Mouse (Mus musculus): Measurements from ENCODE around the gene Ccng2.

The Ccng2 gene

GRCm38 (mm10) chr5:93266883-93267704 is at the start of gene Ccng2:
Gene Ccng2, plus strand, starts transcription at chr5:93267257.
- DNase-seq (ENCODE audit: low read depth) = peak; percentile 94

- DNase-seq (ENCODE audit: low read depth) = no peak
Measured at GRCm38 (mm10) chr5:93218375-93218774, 48.7 kb upstream of the Ccng2 start.

DNA sequence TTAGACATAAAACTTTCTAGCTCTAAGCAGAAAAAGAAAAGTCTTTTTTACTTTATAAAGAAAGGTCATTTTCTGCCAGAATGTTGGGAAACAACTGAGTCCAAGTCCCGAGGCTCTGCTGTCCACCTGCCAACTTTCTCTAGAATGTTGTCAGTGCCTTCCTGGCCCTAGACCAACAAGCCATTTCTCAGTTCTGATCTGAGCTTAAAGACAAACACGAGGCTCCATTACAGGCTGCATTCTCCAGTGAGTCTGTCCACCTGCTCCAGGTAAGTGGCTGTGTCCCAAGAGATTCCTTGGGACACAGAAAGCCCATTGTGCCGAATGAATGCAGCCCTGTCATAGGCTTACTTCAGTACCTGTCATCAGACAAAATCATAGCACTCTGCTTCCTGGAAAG is 45.4 kb upstream of the Ccng2 start:
- DNase-seq (ENCODE audit: low read depth) = no peak

GRCm38 (mm10) chr5:93224549-93224948 is 42.5 kb upstream of the Ccng2 start:
- DNase-seq (ENCODE audit: low read depth) = no peak

DNA sequence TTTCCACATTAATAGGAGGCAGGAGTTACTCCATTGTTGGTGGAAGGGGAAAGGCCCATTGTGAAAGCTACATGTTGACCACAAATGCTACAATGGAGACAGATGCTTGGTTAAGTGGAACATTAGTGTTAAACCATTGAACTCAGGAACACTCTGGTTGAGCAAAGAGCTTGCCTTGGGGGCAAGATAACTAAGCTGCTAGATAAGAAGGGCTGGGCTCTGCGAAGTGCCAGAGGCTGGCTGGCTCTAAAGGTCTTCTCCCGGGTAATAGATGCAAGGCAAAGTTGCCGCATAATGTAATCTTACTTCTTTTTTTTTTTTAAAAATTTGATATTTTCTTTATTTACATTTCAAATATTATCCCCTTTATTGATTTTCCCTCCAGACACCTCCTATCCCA is 39.9 kb upstream of the Ccng2 start:
- DNase-seq (ENCODE audit: low read depth) = no peak

- DNase-seq (ENCODE audit: low read depth) = no peak
Measured at GRCm38 (mm10) chr5:93229527-93229926, 37.5 kb upstream of the Ccng2 start.

- no peak for DNase-seq (ENCODE audit: low read depth)
Measured at GRCm38 (mm10) chr5:93231721-93232120, 35.3 kb upstream of the Ccng2 start.

DNA sequence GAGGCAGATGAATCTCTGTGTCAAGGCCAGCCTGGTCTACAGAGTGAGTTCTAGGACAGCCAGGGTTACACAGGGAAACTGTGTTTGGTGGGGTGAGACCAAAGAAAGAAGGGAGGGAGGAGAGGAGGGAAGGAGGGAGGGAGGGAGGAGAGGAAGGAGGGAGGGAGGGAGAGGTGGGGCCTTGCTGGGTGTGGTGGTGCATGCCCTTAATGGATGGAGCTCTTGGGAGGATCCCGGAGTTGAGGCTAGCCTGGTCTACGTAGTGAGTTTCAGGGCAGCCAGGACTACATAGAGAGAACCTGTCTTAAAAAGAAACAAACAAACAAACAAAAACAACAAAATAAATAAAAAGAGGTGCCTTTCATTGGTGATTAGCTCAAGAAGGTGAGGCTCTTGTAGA is 34.2 kb upstream of the Ccng2 start:
- no peak for DNase-seq (ENCODE audit: low read depth)

DNA sequence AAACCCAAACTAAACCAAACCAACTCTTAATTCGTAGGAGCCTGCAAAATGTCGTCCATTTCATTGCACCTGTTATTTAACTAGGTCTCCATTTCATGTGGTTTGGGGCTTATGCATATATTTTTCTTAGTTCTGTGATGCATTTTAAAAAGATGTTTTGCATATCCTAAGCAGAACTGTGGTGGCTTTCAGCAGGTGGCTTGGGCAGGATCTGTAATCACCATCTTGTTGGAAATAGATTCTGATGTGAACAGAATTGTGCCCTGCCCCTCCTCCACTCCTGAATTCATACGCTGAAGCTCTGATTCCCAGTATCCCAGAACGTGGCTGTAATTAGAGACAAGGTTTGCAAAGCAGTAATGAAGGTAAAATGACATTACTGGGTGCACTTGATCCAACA is 32.9 kb upstream of the Ccng2 start:
- no peak for DNase-seq (ENCODE audit: low read depth)

DNA sequence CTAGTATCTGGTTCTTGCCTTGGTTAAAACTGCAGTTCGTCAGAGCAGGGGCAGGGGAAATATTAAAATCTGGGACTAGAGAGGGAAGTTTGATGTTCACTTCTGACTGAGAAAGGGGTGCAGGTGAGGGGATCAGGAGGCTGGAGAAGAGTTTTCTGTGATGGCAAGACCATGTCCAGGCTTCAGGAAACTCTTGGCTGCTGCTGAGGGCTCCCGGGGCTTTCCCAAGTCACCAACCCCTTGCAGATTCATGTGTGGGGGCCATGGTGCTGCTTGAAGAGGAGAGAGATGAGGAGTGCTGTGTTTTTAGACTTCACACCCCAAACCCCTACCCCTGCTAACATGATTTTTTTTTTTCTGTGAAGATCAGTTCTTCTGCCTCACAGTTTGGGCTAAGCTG is 32.5 kb upstream of the Ccng2 start:
- no peak for DNase-seq (ENCODE audit: low read depth)

DNA sequence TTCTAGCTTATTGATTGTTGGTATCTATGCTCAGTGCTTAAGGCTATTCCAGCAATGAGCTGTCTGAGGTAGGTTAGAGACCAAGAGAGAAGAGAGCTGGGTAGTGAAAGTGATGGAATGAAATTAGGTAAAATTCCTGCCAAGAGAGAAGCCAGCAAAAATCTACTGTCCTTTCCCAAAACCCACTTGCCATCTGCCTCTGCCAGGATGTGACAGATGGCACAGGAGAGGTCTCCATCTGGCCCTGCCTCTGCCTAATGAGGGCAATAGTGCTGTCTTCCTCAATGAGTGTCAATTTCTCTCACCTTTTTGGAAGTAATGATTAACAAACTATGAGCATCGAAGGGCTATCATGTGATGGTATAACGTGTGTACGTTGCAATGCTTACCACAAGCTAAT is 31.2 kb upstream of the Ccng2 start:
- DNase-seq (ENCODE audit: low read depth) = no peak

DNA sequence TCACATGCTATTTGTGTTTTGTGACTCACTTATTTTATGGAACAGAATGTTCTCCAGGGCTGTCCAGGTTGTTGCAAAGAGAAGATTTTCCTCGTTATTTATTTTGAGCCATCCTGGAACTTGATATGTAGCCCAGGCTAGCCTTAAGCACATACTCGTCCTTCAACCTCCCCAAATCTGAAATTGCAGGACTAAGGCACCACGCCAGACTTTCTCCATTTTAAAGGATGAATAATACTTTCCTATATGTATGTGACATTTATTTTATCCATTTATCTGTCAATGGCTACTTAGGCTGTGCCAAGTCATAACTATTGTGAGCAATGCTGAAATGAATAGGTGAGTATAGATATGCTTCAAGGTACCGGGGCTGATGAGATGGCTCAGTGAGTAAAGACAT is 30.5 kb upstream of the Ccng2 start:
- no peak for DNase-seq (ENCODE audit: low read depth)

DNA sequence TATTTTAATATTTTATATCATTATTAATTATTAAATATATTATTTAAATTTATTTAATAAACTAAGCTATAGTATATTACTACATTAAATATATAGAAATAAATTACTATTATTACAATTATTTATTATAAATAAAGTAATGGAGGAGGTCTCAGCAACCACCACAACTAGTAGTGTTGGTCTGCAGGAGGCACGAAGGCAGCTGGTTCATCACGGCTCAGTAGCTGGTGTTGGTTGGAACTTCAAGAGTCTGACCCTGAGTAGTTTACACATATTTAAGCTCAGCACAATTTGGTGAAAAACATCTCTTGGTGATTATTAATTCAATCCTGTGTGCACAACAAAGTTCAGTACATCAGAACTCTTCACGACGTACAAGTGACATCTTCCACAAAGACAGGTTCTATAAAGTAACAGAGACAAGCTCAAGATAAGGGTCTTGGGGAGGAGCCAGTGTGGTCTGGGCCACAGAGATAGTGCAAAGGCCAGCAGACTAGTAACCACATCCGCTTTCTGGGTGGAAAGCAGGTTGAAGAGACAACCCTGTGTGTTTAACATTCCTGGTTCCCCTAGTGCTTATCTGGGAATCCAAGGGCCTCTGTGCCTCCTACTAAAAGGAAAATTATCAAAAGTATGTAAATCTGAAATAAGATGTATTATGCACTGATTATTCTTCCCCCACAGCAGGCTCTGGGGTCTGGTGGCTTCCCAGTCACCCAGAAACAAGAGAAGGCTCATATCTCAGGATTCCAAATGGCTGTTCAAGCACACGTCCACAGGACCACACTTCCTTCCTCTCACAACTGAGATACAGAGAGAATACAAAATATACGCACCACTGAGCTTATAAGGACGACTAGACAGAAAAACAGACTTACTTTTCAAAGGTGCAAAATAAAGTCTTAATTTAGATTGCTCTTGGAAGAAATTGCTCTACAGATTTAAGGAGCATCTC is 27.2 kb upstream of the Ccng2 start:
- DNase-seq (ENCODE audit: low read depth) = peak; percentile 62

GRCm38 (mm10) chr5:93245280-93245679 is 21.8 kb upstream of the Ccng2 start:
- no peak for DNase-seq (ENCODE audit: low read depth)

- no peak for DNase-seq (ENCODE audit: low read depth)
Measured at GRCm38 (mm10) chr5:93249940-93250578, 17.0 kb upstream of the Ccng2 start.

DNA sequence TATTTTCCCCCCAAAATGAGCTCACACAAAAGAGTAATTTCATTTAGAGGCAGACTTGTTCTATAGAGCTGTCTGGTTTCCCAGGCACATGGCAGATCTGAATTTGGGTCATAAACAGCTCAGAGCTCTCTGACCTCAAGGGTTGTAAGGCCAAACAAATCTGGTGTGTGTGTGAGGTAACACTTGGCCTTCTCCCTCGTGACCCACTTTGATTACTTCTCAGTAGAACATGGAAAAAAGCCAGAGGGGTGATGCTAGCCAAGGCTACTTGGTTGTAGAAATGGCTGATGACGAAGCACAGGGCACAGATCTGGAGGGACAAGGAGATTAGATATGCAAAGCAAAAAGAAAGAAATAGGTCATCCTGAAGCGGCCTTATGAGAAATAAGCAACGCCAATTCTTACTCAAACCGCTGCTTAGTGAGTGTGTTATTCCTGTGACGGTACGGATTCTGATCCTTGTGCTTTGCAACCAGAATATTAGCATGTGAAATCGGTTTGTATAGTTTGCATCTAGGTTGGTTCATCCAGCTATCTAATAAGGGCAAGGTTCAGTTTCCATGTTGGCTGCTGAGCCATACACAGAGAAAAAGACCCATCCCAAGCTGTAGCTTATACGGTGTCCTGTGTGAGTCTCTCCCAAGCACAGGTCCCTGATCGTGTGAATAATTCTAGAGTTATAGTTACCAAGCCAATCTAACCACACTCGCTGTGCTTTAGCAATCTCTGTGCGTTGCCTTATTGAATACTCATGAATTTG is 15.9 kb upstream of the Ccng2 start:
- no peak for DNase-seq (ENCODE audit: low read depth)

- DNase-seq (ENCODE audit: low read depth) = no peak
Measured at GRCm38 (mm10) chr5:93255759-93256265, 11.2 kb upstream of the Ccng2 start.

- no peak for DNase-seq (ENCODE audit: low read depth)
Measured at GRCm38 (mm10) chr5:93256820-93257405, 10.1 kb upstream of the Ccng2 start.

- no peak for DNase-seq (ENCODE audit: low read depth)
Measured at GRCm38 (mm10) chr5:93259349-93259748, 7.7 kb upstream of the Ccng2 start.

GRCm38 (mm10) chr5:93260983-93261382 is 6.1 kb upstream of the Ccng2 start:
- no peak for DNase-seq (ENCODE audit: low read depth)

GRCm38 (mm10) chr5:93262751-93263150 is 4.3 kb upstream of the Ccng2 start:
- DNase-seq (ENCODE audit: low read depth) = no peak

All from c-Kit-positive CD71-negative TER-119-negative erythroid progenitor cells, embryonic 14.5 days (primary cell).